Mouse (Mus musculus): ENCODE results near the gene Ttc5.
"Not testable (repeated sequence)": the region's sequence is repeated elsewhere in the genome, so short reads cannot be mapped to it uniquely, and the experiment has no call there.

Gene Ttc5

DNA sequence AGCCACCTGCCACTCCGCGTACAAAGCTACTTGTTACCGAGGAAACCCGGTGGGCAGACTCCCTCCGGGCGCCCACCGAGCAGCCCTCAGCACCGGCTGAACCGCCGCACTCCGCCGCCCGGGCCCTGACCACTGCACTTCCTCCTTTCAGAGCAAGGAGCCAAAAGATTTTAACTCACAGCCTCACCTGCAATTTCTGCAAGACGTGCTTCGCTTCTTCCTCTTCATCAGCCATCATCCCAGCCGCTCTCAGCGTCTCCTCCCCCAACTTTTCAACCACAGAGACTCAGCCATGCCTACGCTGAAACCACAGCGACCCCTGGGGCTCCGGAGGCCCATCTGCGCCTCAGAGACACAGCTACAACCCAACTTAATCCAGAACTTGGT, at the start of gene Ttc5:
Gene Ttc5, minus strand, starts transcription at position 269 of the 387 bp plus-strand sequence.
- peak; percentile 91 to 94 for DNase-seq (ENCODE audit: low spot score in 2 of 2)

DNA sequence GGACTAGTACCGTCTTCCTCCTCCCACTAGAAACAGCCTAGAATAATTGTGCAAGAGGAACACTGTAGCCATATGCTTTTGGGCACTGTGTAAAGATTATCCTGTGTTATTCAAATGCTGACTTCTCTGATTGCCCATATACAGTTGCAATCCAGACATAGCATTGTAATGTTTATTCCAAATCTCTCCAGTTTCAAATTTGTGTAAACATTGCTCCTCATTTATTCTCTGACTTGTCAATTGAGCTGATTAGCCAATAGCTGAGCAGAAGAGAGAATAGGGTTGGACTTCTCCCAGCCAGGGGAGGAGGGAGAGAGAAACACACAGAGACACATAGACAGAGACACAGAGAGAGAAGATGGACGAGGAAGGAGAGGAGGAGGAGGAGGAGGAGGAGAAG, 49.1 kb upstream of the Ttc5 start:
- no peak for DNase-seq (ENCODE audit: low spot score in 2 of 2)

DNA sequence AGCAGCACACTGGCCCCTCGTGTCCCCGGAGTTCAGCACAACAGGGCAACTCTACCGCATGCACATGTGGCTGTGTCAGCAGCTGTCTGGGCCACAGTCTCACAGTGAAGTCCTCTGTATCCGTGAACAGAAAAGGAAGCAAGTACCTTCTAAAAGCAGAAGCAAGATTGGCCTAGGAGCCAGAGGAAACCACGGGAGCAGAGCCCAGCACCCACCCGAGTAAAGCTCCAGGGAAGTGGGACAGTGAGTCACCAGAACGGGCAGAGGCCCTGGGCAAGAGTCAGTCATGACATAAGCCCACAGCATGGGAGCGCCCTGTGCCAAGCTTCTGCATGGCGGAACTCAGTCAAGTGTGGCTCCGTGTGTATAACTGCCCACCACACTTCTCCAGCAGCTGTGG, 48.6 kb upstream of the Ttc5 start:
- DNase-seq (ENCODE audit: low spot score in 2 of 2): peak in 1 of 2 experiments; percentile 30

GRCm38 (mm10) chr14:50829878-50830277, 44.6 kb upstream of the Ttc5 start:
- no peak for DNase-seq (ENCODE audit: low spot score in 2 of 2)

GRCm38 (mm10) chr14:50826579-50826978, 41.3 kb upstream of the Ttc5 start:
- DNase-seq (ENCODE audit: low spot score in 2 of 2): no peak

GRCm38 (mm10) chr14:50824219-50824618, 38.9 kb upstream of the Ttc5 start:
- DNase-seq (ENCODE audit: low spot score in 2 of 2): peak in 1 of 2 experiments; percentile 42

- DNase-seq (ENCODE audit: low spot score in 2 of 2): no peak
Measured at GRCm38 (mm10) chr14:50823240-50823639, 37.9 kb upstream of the Ttc5 start.

GRCm38 (mm10) chr14:50813060-50813459, 27.7 kb upstream of the Ttc5 start:
- DNase-seq (ENCODE audit: low spot score in 2 of 2): no peak

DNA sequence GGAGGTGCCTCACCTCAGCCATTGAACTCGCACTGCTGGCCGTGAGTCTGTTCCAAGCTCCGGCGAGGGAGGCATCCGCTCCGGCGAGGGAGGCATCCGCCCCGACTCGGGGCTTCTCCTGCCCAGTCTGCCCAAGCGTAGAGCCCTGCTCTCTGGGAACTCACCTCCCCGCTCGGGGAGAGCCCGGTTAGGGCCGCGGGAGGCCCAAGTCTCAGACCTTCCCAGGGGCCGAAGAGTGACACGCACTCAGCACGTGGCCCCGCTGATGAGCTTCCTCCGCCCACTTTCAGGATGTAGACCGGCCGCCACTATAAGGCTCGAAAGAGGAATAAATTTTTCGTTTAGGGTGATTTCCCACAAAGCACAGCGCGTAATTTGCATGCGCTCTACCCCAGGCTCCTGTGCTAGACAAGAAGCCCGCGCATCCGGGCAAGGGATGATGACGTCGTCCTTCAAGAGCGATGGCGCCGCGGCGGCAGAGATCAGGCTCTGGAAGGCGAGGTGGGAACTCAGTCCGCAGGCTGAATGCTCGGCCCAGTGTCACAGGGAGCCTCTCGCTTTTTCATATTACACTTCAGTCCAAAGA, 22.3 kb upstream of the Ttc5 start, which contains the start of the genes Ccnb1ip1 and Parp2:
Gene Ccnb1ip1, minus strand, starts transcription at position 246 of the 586 bp plus-strand sequence.
Gene Parp2, plus strand, starts transcription at position 355 of the 586 bp plus-strand sequence.
- DNase-seq (ENCODE audit: low spot score in 2 of 2): peak; percentile 98

GRCm38 (mm10) chr14:50806469-50806868, 21.1 kb upstream of the Ttc5 start:
- DNase-seq (ENCODE audit: low spot score in 2 of 2): not testable (repeated sequence)

GRCm38 (mm10) chr14:50804683-50805082, 19.4 kb upstream of the Ttc5 start:
- no peak for DNase-seq (ENCODE audit: low spot score in 2 of 2)

DNA sequence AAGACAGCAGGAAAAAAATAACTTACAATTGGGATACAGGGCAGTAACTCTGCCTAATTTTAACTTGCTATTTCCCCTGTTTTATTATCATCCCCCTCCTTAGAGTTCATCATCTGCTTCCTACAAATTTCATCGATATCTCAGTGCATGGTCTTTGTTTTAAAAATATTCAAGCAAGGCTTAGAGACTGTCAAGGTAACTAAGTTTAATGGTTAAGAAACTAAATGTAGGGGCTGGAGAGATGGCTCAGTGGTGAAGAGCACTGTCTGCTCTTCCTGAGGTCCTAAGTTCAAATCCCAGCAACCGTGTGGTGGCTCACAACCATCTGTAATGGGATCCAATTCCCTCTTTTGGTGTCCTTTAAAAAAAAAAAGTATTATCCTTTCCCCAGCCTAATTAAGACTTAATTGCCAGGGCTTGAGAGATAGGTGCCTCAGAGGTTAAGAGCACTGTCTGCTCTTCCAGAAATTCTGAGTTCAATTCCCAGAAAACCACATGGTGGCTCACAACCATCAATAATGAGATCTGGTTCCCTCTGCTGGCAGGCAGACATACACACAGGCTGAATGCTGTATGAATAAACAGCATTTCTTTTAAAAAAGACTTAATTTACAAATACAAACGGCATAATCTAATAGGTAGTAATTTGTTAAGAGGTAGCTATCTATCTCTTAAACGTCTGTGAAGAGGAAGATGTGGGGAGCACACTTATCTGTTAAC, 17.7 kb upstream of the Ttc5 start:
- no peak for DNase-seq (ENCODE audit: low spot score in 2 of 2)

GRCm38 (mm10) chr14:50802441-50802840, 17.1 kb upstream of the Ttc5 start:
- DNase-seq (ENCODE audit: low spot score in 2 of 2): no peak

DNA sequence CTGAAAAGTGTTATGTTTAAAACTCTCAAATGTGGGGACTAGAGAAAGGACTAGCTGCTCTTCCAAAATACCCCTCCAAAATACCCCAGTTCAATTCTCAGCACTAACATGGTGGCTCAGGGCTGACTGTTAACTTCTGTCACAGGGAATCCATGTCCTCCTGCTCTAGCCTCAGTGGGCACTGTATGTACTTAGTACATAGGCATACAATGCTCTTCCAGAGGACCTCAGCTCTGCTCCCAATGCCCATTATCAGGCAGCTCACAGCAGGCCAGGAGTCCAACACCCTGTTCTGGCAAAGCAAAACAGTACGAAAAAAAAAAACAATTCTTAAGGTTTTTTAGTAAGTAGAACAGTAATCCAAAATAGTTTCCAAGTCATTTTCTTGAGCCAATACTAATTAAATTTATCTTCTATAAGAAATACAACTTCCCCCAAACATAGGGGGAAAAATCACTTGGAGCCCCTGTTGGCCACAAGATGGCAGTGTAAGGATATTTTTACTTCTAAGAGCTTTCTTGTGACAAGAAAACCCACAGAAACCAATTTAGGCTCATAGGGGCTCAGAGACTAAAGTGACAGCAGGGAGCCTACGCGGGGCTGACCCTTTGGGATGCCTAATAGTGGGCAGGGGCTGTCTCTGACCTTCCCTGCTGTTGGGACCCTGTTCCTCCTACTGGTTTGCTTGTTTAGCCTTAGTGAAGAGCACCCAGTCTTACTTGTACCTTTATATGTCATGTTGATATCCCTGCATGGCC, 14.4 kb upstream of the Ttc5 start:
- peak; percentile 34 to 54 for DNase-seq (ENCODE audit: low spot score in 2 of 2)

- DNase-seq (ENCODE audit: low spot score in 2 of 2): peak in 1 of 2 experiments; percentile 26
Measured at GRCm38 (mm10) chr14:50798512-50798911, 13.2 kb upstream of the Ttc5 start.

DNA sequence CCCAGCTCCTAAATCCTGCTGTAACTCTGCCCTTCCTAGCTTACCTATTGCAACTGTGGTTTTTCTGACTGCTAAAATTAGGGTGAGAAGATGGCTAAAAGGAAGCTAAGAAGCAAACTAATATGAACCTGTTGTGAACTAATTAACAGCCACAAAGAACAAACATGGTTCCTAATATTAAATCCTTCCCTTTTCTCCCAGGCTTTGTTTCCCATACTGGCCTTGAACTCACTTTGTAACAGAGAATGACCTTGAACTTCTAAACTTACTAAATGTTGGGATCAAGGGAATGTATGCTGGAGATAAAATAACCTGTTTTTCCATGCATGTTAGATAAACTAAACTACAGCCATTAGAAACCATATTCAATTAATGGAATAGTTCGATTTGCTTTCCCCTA, 11.1 kb upstream of the Ttc5 start:
- DNase-seq (ENCODE audit: low spot score in 2 of 2): no peak

DNA sequence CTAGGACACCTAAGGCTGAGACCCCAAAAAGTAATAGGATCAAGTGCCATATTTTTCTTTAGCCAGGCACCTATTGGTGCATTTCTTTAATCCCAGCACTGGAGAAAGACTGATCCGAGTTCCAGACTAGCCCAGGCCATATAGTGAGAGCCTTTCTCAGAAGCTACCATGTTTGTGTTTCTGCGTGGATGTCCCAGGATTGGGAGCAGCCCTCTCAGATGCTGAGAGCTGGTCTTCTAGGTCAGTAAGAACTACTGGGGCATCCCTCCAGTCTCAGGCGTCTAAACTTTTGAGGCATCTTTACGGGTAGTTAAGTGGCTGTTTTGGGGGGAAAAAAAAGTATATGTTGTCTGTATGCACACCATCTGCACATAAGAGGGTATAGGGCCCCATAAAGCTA, 10.6 kb upstream of the Ttc5 start:
- no peak for DNase-seq (ENCODE audit: low spot score in 2 of 2)

DNA sequence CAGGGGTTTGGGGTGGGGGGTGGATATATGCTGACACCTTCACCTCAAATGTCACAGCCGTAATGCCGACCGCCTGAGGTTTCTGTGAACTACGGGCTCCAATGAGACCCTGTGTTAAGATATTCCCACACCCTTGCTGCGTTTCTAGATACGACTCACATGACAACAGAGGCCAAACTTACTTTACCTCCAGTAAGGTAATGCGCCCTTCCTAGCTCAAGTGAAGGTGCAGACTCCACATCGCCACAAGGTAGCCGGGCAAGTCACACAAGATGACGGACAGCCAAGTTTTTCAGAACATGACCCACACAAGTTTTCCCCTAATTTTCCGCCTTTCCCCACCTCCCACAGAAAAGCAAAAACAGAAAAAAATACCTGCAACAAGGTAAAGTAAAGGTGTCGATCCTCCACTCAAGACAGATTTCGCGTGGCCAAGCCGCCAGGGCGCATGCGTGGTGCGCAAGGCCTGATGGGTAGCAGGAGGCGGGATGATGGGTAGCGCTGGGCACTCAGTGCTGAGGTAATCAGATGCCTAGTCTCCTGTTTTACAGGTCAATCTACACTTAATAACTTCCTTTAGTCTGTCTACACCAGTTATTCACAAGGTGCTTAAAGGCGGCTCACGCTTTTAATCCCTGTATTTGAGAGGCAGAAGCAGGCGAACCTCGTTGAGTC, 10.1 kb upstream of the Ttc5 start:
- no peak for DNase-seq (ENCODE audit: low spot score in 2 of 2)

GRCm38 (mm10) chr14:50788157-50788556, 2.8 kb upstream of the Ttc5 start:
- DNase-seq (ENCODE audit: low spot score in 2 of 2): no peak

GRCm38 (mm10) chr14:50784391-50785250, 698 bp downstream of the Ttc5 start:
- peak; percentile 10 to 14 for DNase-seq (ENCODE audit: low spot score in 2 of 2)

DNA sequence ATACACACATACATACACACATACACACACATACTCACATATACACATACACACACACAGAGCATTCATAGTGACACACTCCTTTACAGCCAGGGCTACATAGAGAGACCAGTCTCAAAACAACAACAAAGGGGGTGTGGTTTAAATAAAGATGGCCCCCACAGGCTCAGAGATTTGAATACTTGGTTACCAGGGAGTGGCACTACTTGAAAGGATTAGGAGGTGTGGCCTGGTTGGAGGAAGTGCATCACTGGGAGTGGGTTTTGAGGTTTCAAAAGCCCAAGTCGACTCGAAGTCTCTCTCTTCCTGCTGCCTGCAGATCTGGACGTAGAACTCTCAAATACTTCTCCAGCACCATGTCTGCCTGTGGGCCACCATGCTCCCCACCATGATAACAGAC, 3.2 kb downstream of the Ttc5 start:
- no peak for DNase-seq (ENCODE audit: low spot score in 2 of 2)
